Mouse (Mus musculus): ENCODE measurements around the gene Nr2f1. TPM values are rescaled to one million over a fixed set of nuclear protein-coding genes. Genes with fewer than 3 reads are reported as not detected.
A peak's percentile ranks its signal among the peaks of the same experiment; 100 is the strongest.

Nr2f1 gene
- polyA plus RNA-seq, 1 experiment from 2014 or later: 18.1 TPM

DNA sequence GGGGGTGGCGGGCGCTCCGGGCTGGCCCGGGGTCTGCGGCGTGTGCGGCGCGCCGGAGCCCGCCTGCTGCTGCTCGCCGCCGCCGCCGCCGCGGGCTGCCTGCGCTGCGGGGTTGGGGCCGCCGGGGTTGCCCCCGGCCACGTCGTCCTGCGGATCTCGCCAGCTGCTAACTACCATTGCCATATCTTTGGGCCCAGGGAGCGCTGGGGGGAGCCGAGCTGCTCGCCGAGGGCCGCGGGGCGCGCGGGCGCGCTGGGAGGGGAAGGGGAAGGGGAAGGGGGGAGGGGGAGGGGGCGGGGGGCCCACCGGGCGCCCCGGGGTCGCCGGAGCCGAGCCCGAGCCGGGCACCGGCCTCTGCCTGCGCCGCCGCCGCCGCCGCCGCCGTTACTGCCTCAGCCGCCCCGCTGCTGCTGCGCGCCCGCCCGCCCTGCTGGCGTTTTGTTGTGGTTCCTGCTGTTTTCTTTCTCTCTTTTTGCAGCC is 1.1 kb downstream of the Nr2f1 start:
- peaks cover 12% of the 10 kb centered on the region for H3K27me3 ChIP-seq
- H3K4me2 ChIP-seq: peak overlapping the region; percentile 85
- peak overlapping the region; percentile 91 for H3K9ac ChIP-seq
- peak overlapping the region; percentile 98 for H3K27ac ChIP-seq
- 0 out of 2 replicates have a peak, but pooled peaks cover under 1% of the 10 kb centered on the region for H3K36me3 ChIP-seq
- WGBS: under 1% methylated on average over 25 of the region's 63 CpGs
- ATAC-seq (replicated peaks; ENCODE audit: low FRiP score): peak; percentile 4; the same call in 1 of the 2 replicates
- peak overlapping the region; percentile 86 for H3K4me3 ChIP-seq (replicated peaks)
- peaks cover 23% of the 10 kb centered on the region for H3K4me1 ChIP-seq
- H3K9me3 ChIP-seq (replicated peaks): no peaks in the 10 kb centered on the region

- Histone ChIP-seq H3K27ac (peak overlapping the region; percentile 98), H3K4me2 (peak overlapping the region; percentile 85), H3K36me3 (0 out of 2 replicates have a peak, but pooled peaks cover 4% of the 10 kb centered on the region), H3K9me3 (replicated peaks) (no peaks in the 10 kb centered on the region), H3K4me1 (peaks cover 29% of the 10 kb centered on the region), H3K4me3 (replicated peaks) (peak overlapping the region; percentile 86), H3K27me3 (peaks cover 15% of the 10 kb centered on the region), H3K9ac (peak overlapping the region; percentile 91)
- ATAC-seq (replicated peaks; ENCODE audit: low FRiP score): peak; percentile 8; the same call in 1 of the 2 replicates
- WGBS: under 1% methylated on average over 31 of the region's 33 CpGs
These were observed 1.7 kb downstream of the Nr2f1 start for GRCm38 (mm10) chr13:78197819-78198390.

DNA sequence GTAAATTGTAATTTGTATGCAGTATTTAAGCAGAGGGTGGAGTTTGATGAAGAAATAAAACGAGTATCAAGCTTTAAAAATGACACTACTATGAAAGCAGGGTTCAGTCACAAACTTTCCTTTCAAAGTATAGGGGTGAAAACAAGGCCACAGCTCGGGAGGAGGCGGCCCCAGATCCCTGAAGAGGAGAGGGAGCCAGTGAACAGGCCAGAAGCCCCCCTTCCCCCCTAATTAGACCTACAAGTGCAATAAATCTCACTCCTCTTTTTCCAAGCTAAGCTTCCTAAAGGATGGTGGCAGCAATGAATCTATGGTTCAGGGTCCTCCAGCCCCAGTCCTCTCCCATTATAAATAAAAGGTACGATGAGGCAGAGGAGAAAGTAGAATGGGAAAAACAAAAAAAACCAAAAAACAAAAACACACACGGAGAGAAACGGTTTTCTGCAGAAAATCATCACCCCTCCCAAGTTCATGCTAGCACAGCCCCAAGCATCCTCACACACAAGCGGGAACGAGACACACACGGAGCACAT is 2.2 kb downstream of the Nr2f1 start:
- Histone ChIP-seq H3K27ac (peak overlapping the region; percentile 98), H3K27me3 (peaks cover 15% of the 10 kb centered on the region), H3K9ac (peak overlapping the region; percentile 91), H3K4me3 (replicated peaks) (peak overlapping the region; percentile 86), H3K36me3 (0 out of 2 replicates have a peak, but pooled peaks cover 4% of the 10 kb centered on the region), H3K4me2 (peak overlapping the region; percentile 85), H3K4me1 (peaks cover 27% of the 10 kb centered on the region), H3K9me3 (replicated peaks) (no peaks in the 10 kb centered on the region)
- ATAC-seq (replicated peaks; ENCODE audit: low FRiP score): no peak
- WGBS: 2% methylated on average over 9 of the region's 9 CpGs

GRCm38 (mm10) chr13:78196236-78196796 is 3.2 kb downstream of the Nr2f1 start:
- no peak for ATAC-seq (replicated peaks; ENCODE audit: low FRiP score)
- no peak overlapping the region for H3K27ac ChIP-seq
- H3K4me1 ChIP-seq: peaks cover 29% of the 10 kb centered on the region
- H3K9ac ChIP-seq: peak overlapping the region; percentile 35
- peak overlapping the region; percentile 86 for H3K4me3 ChIP-seq (replicated peaks)
- H3K9me3 ChIP-seq (replicated peaks): no peaks in the 10 kb centered on the region
- peaks cover 15% of the 10 kb centered on the region for H3K27me3 ChIP-seq
- H3K36me3 ChIP-seq: peaks cover 5% of the 10 kb centered on the region
- 31% methylated on average over 7 of the region's 7 CpGs for WGBS
- peak overlapping the region; percentile 85 for H3K4me2 ChIP-seq

- ATAC-seq (replicated peaks; ENCODE audit: low FRiP score): no peak
- peak overlapping the region; percentile 63 for H3K27ac ChIP-seq
- peak overlapping the region; percentile 51 for H3K9ac ChIP-seq
- H3K4me1 ChIP-seq: peaks cover 32% of the 10 kb centered on the region
- H3K9me3 ChIP-seq (replicated peaks): no peaks in the 10 kb centered on the region
- H3K4me3 ChIP-seq (replicated peaks): peak overlapping the region; percentile 86
- WGBS: 13% methylated on average over 13 of the region's 13 CpGs
- peaks cover 15% of the 10 kb centered on the region for H3K27me3 ChIP-seq
- H3K36me3 ChIP-seq: peaks cover 9% of the 10 kb centered on the region
- H3K4me2 ChIP-seq: peak overlapping the region; percentile 85
These were observed 3.9 kb downstream of the Nr2f1 start for GRCm38 (mm10) chr13:78195601-78196115.

- 3% methylated on average over 64 of the region's 64 CpGs for WGBS
These were observed 4.5 kb downstream of the Nr2f1 start for GRCm38 (mm10) chr13:78194850-78195600.

GRCm38 (mm10) chr13:78194135-78194849 is 5.3 kb downstream of the Nr2f1 start:
- Histone ChIP-seq H3K27me3 (peaks cover 22% of the 10 kb centered on the region), H3K27ac (peak overlapping the region; percentile 63; the same call in 1 of the 2 replicates)
- 16% methylated on average over 17 of the region's 26 CpGs for WGBS

More at GRCm38 (mm10) chr13:78194850-78195600, 4.5 kb downstream of the Nr2f1 start:
- peaks cover 15% of the 10 kb centered on the region for H3K27me3 ChIP-seq
- peaks cover 32% of the 10 kb centered on the region for H3K4me1 ChIP-seq
- H3K36me3 ChIP-seq: peaks cover 11% of the 10 kb centered on the region
- peak overlapping the region; percentile 85 for H3K4me2 ChIP-seq
- ATAC-seq (replicated peaks; ENCODE audit: low FRiP score): peak; percentile 30; the same call in 1 of the 2 replicates
- peak overlapping the region; percentile 63 for H3K27ac ChIP-seq
- H3K9me3 ChIP-seq (replicated peaks): no peaks in the 10 kb centered on the region
- peak overlapping the region; percentile 86 for H3K4me3 ChIP-seq (replicated peaks)
- peak overlapping the region; percentile 51 for H3K9ac ChIP-seq

DNA sequence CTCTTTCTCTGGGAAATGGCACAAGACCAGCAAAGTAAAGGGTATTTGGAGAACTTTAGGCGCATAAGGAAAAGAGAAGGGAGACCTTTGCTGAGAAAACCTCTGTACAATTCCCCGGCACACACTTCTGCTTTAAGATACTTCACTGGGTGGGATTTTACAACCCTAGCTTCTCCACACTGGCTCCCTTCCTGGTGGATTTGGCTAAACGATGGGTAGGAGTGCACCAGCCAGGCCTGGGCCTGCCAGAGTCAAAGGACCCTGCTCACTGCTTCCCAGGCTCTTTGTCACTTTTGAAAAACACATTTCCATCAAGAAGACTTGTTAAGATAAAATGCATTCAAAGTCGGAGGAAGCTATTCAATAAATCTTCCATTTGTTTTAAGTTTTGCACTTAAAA is 6.3 kb downstream of the Nr2f1 start:
- H3K36me3 ChIP-seq: peaks cover 24% of the 10 kb centered on the region
- ATAC-seq (replicated peaks; ENCODE audit: low FRiP score): no peak
- H3K4me1 ChIP-seq: peaks cover 32% of the 10 kb centered on the region
- peak overlapping the region; percentile 32; the same call in 1 of the 2 replicates for H3K27ac ChIP-seq
- H3K27me3 ChIP-seq: peaks cover 26% of the 10 kb centered on the region
- H3K9ac ChIP-seq: 0 out of 2 replicates have a peak overlapping the region, but pooled peaks have one; percentile 10
- peak overlapping the region; percentile 85 for H3K4me2 ChIP-seq
- 44% methylated on average over 4 of the region's 4 CpGs for WGBS
- H3K9me3 ChIP-seq (replicated peaks): no peaks in the 10 kb centered on the region
- H3K4me3 ChIP-seq (replicated peaks): peak overlapping the region; percentile 17

More at GRCm38 (mm10) chr13:78194135-78194849, 5.3 kb downstream of the Nr2f1 start:
- peak overlapping the region; percentile 85 for H3K4me2 ChIP-seq
- peak overlapping the region; percentile 51 for H3K9ac ChIP-seq
- no peaks in the 10 kb centered on the region for H3K9me3 ChIP-seq (replicated peaks)
- H3K36me3 ChIP-seq: peaks cover 18% of the 10 kb centered on the region
- peaks cover 32% of the 10 kb centered on the region for H3K4me1 ChIP-seq
- no peak for ATAC-seq (replicated peaks; ENCODE audit: low FRiP score)
- peak overlapping the region; percentile 86 for H3K4me3 ChIP-seq (replicated peaks)

DNA sequence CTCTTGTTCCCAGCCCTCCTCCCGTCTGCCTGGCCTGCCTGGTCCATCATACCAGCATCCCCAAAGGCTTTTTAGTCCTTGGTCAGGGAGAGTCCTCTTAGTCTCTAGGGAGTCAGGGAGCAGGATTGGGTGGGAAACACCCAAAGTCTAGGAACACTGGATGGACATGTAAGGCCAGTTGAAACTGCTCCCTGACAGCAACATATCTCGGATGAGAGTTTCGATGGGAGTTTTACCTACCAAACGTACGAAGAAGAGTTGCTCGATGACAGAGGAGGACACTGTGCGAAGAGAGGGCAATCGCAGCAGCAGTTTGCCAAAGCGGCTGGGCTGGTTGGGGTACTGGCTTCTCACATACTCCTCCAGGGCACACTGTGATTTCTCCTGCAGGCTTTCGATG is 10.0 kb downstream of the Nr2f1 start:
- Histone ChIP-seq H3K4me2 (no peak overlapping the region), H3K4me1 (peaks cover 20% of the 10 kb centered on the region), H3K9ac (no peak overlapping the region), H3K36me3 (peaks cover 37% of the 10 kb centered on the region), H3K27me3 (peaks cover 49% of the 10 kb centered on the region), H3K27ac (no peak overlapping the region), H3K9me3 (replicated peaks) (no peaks in the 10 kb centered on the region), H3K4me3 (replicated peaks) (no peak overlapping the region)
- no peak for ATAC-seq (replicated peaks; ENCODE audit: low FRiP score)
- 53% methylated on average over 10 of the region's 10 CpGs for WGBS

DNA sequence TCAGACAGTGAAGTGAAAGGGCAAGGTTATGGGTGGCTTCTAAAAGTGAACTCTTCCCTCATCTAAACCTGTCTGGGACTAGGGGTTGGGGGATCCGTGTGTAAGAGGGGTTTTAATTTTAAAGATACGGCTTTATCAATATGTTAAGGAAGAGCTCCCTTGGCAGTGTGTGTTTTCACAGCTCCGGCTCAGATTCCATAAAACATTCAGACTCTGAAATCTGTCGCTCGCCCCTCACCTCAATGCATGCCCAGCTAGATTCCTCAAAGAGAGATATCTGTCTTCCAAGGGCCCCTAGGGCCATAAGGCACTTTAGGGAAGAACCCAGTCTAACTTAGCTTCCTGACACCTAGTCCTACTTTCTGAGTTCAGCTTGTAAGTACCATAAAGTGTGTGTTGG is 11.7 kb downstream of the Nr2f1 start:
- H3K27ac ChIP-seq: no peak overlapping the region
- H3K36me3 ChIP-seq: peaks cover 33% of the 10 kb centered on the region
- H3K4me1 ChIP-seq: peaks cover 11% of the 10 kb centered on the region; the same call in 1 of the 2 replicates
- no peak for ATAC-seq (replicated peaks; ENCODE audit: low FRiP score)
- H3K9ac ChIP-seq: no peak overlapping the region
- no peak overlapping the region for H3K4me2 ChIP-seq
- H3K4me3 ChIP-seq (replicated peaks): no peak overlapping the region
- 74% methylated on average over 5 of the region's 5 CpGs for WGBS
- peaks cover 63% of the 10 kb centered on the region for H3K27me3 ChIP-seq
- H3K9me3 ChIP-seq (replicated peaks): no peaks in the 10 kb centered on the region
